Mouse (Mus musculus) heart, postnatal 14 days (tissue): ENCODE results near the gene Mafg. TPM values are rescaled to one million over a fixed set of nuclear protein-coding genes. Genes with fewer than 3 reads are reported as not detected.

Experiments used
- DNase-seq, 2 experiments: peaks; one replicate each; pipeline ENCODE4 v3.0.0; 2021 to 2022
- intact Hi-C: fragments of 180-260 bp; cut with DNase I; formaldehyde crosslinking; loops from one replicate; pipeline ENCODE4 v1.15.1; 2025
- total RNA-seq, 2 experiments: library from RNA; stranded (reverse); gene quantifications; 2 replicates each; pipeline ENCODE4 v1.2.3; 2021

The Mafg gene
- total RNA-seq, 2 experiments from 2014 or later, result 33.7 to 41.0 TPM

- DNase-seq, result no peak
- intact Hi-C loops, result no loop called here
These were observed 18.5 kb upstream of the Mafg start for GRCm38 (mm10) chr11:120651872-120652271.

GRCm38 (mm10) chr11:120648001-120648476, 14.6 kb upstream of the Mafg start, which contains the start of gene Myadml2:
TSS of gene Myadml2 (minus strand) at chr11:120648158.
- peak; percentile 53 to 56 for DNase-seq
- intact Hi-C loops, result no loop called here

GRCm38 (mm10) chr11:120647047-120647830, 13.8 kb upstream of the Mafg start:
- no peak for DNase-seq
- intact Hi-C loops, result no loop called here

- intact Hi-C loops, result no loop called here
- peak; percentile 92 to 94 for DNase-seq
These were observed 10.2 kb upstream of the Mafg start, which contains the start of gene Pycr1 for GRCm38 (mm10) chr11:120643601-120643987. TSS of gene Pycr1 (minus strand) at chr11:120643769.

GRCm38 (mm10) chr11:120642939-120643600, 9.7 kb upstream of the Mafg start:
- no peak for DNase-seq
- intact Hi-C loops, result no loop called here

- no peak for DNase-seq
- intact Hi-C loops, result no loop called here
These were observed 8.5 kb upstream of the Mafg start for GRCm38 (mm10) chr11:120641869-120642268.

- DNase-seq, result no peak
- intact Hi-C loops, result no loop called here
These were observed 7.9 kb upstream of the Mafg start for GRCm38 (mm10) chr11:120641255-120641654.

GRCm38 (mm10) chr11:120634810-120635209, 1.4 kb upstream of the Mafg start:
- intact Hi-C loops, result no loop called here

GRCm38 (mm10) chr11:120632559-120633519, 561 bp downstream of the Mafg start:
- peak; percentile 74 to 75 for DNase-seq
- intact Hi-C loops, result no loop called here

More at GRCm38 (mm10) chr11:120634810-120635209, 1.4 kb upstream of the Mafg start:
- DNase-seq, result no peak

GRCm38 (mm10) chr11:120631726-120632448, 1.5 kb downstream of the Mafg start:
- no peak for DNase-seq
- intact Hi-C loops, result no loop called here

- intact Hi-C loops, result no loop called here
- no peak for DNase-seq
These were observed 2.3 kb downstream of the Mafg start for GRCm38 (mm10) chr11:120630881-120631725.

GRCm38 (mm10) chr11:120630401-120630871, 3.0 kb downstream of the Mafg start:
- peak in 1 of 2 experiments; percentile 57 for DNase-seq
- intact Hi-C loops, result no loop called here

GRCm38 (mm10) chr11:120629911-120630310, 3.5 kb downstream of the Mafg start:
- DNase-seq, result peak; percentile 70 to 71
- intact Hi-C loops, result no loop called here

- no peak for DNase-seq
- intact Hi-C loops, result no loop called here
These were observed 4.1 kb downstream of the Mafg start for GRCm38 (mm10) chr11:120629341-120629730.

GRCm38 (mm10) chr11:120628601-120629340, 4.6 kb downstream of the Mafg start:
- intact Hi-C loops, result no loop called here

GRCm38 (mm10) chr11:120627468-120628300, 5.7 kb downstream of the Mafg start:
- no peak for DNase-seq
- intact Hi-C loops, result no loop called here

More at GRCm38 (mm10) chr11:120628601-120629340, 4.6 kb downstream of the Mafg start:
- DNase-seq, result no peak
